8 mouse cellular contexts compared by ENCODE assay signal in genomic region chr6:48554280-48555103, GRCm38 (mm10). TPM values are rescaled to one million over a fixed set of nuclear protein-coding genes. Genes with fewer than 3 reads are reported as not detected.
DNase-seq lines count a peak whose midpoint lies in the region; ATAC-seq lines count a peak whose summit lies in the region.

Gene Lrrc61 (plus strand): TSS chr6:48554796.

- H3K9me3 ChIP-seq in embryonic facial prominence, embryonic 11.5 days (replicated peaks; ENCODE audit: control insufficient read depth, low read length) = no peaks in the 10 kb centered on the region
- no peaks in the 10 kb centered on the region for H3K9me3 ChIP-seq in intestine, embryonic 16.5 days (ENCODE audit: control insufficient read depth, low read length)

- H3K4me2 ChIP-seq in embryonic facial prominence, embryonic 11.5 days (ENCODE audit: low read depth, low read length) = peak within 1 kb of the TSS; percentile 61
- H3K4me2 ChIP-seq in intestine, embryonic 16.5 days (ENCODE audit: low read depth, low read length) = peak within 1 kb of the TSS; percentile 77

- H3K27me3 ChIP-seq in embryonic facial prominence, embryonic 11.5 days (ENCODE audit: control insufficient read depth, insufficient read depth, low read length) = no peaks in the 10 kb centered on the region
- no peaks in the 10 kb centered on the region for H3K27me3 ChIP-seq in intestine, embryonic 16.5 days (replicated peaks; ENCODE audit: control insufficient read depth, insufficient read depth, low read length)

- under 1% methylated on average over 39 of the region's 39 CpGs for WGBS in embryonic facial prominence, embryonic 11.5 days
- under 1% methylated on average over 39 of the region's 39 CpGs for WGBS in intestine, embryonic 16.5 days

- ATAC-seq in embryonic facial prominence, embryonic 11.5 days (replicated peaks; ENCODE audit: insufficient number of reproducible peaks, low FRiP score, low TSS enrichment, low read depth) = peak; percentile 86
- peak; percentile 95 for ATAC-seq in intestine, embryonic 16.5 days

- H3K4me3 ChIP-seq in embryonic facial prominence, embryonic 11.5 days (ENCODE audit: low read depth, low read length) = peak within 1 kb of the TSS; percentile 47
- H3K4me3 ChIP-seq in intestine, embryonic 16.5 days (ENCODE audit: low read length) = peak within 1 kb of the TSS; percentile 55

- H3K27ac ChIP-seq in embryonic facial prominence, embryonic 11.5 days (replicated peaks; ENCODE audit: low read depth, low read length) = peak within 1 kb of the TSS; percentile 86
- peak within 1 kb of the TSS; percentile 92 for H3K27ac ChIP-seq in intestine, embryonic 16.5 days (ENCODE audit: low read length)

- H3K36me3 ChIP-seq in embryonic facial prominence, embryonic 11.5 days (replicated peaks; ENCODE audit: control insufficient read depth, insufficient read depth, low read depth, low read length) = no peaks in the 10 kb centered on the region
- H3K36me3 ChIP-seq in intestine, embryonic 16.5 days (ENCODE audit: control insufficient read depth, insufficient read depth, low read length) = no peaks in the 10 kb centered on the region

- intact Hi-C loops in left cerebral cortex, postnatal 25 days (cut with DNase I) = loop anchor here (2.0 to 5.0 kb wide), 2 partner anchors 38 to 73 kb away; partner anchors contain the start of genes AI854703, Gm44965 and Repin1

- no peaks in the 10 kb centered on the region for H3K4me1 ChIP-seq in embryonic facial prominence, embryonic 11.5 days (ENCODE audit: control insufficient read depth, insufficient read depth, low read length)
- H3K4me1 ChIP-seq in intestine, embryonic 16.5 days (ENCODE audit: control insufficient read depth, insufficient read depth, low read length) = peaks cover 6% of the 10 kb centered on the region; the same call in 1 of the 2 replicates

- H3K9ac ChIP-seq in embryonic facial prominence, embryonic 11.5 days (replicated peaks; ENCODE audit: low read length) = peak within 1 kb of the TSS; percentile 72
- peak within 1 kb of the TSS; percentile 69 for H3K9ac ChIP-seq in intestine, embryonic 16.5 days (ENCODE audit: low read depth, low read length)

- peak; percentile 99 for DNase-seq in adrenal gland, postnatal 14 days
- DNase-seq in embryonic facial prominence, embryonic 11.5 days (ENCODE audit: low spot score) = peak; percentile 94
- no peak for DNase-seq in gonadal fat pad, adult 2 months (ENCODE audit: low read depth)
- DNase-seq in left cerebral cortex, postnatal 25 days (ENCODE audit: low spot score in 2 of 2) = peak; percentile 96 to 98
- DNase-seq in mesoderm, embryonic 11.5 days (ENCODE audit: low read depth, low spot score) = peak; percentile 92
- DNase-seq in right cerebral cortex, postnatal 25 days = peak; percentile 97
- DNase-seq in urinary bladder, postnatal 36 days (ENCODE audit: low spot score in 2 of 2) = peak; percentile 95 to 99

RNA-seq across cellular contexts. Expression of gene Lrrc61, which starts in this region (rescaled TPM):
- 26.1 and 28.7 TPM in 2 replicates for total RNA-seq in adrenal gland, postnatal 14 days (2021)
- polyA plus RNA-seq in embryonic facial prominence, embryonic 11.5 days (2014; fragmentation: Nextera tagmentation; extraction: Ambion mirVana) = 10.9 and 14.3 TPM in 2 replicates
- 29.5 and 36.8 TPM in 2 replicates for polyA plus RNA-seq in gonadal fat pad, adult 2 months (2012; rRNA removed)
- 10.4 and 12.5 TPM in 2 replicates for polyA plus RNA-seq in intestine, embryonic 16.5 days (2015; fragmentation: Nextera tagmentation; extraction: Ambion mirVana)
- total RNA-seq in left cerebral cortex, postnatal 25 days (2021) = 10 to 100 TPM; 31.3 to 33.3 TPM
